Mouse (Mus musculus): ENCODE results near the gene Atp9a. TPM values are rescaled to one million over a fixed set of nuclear protein-coding genes. Genes with fewer than 3 reads are reported as not detected.
A peak's percentile ranks its signal among the peaks of the same experiment; 100 is the strongest.

The Atp9a gene
- polyA plus RNA-seq, 1 experiment, result 28.9 TPM

DNA sequence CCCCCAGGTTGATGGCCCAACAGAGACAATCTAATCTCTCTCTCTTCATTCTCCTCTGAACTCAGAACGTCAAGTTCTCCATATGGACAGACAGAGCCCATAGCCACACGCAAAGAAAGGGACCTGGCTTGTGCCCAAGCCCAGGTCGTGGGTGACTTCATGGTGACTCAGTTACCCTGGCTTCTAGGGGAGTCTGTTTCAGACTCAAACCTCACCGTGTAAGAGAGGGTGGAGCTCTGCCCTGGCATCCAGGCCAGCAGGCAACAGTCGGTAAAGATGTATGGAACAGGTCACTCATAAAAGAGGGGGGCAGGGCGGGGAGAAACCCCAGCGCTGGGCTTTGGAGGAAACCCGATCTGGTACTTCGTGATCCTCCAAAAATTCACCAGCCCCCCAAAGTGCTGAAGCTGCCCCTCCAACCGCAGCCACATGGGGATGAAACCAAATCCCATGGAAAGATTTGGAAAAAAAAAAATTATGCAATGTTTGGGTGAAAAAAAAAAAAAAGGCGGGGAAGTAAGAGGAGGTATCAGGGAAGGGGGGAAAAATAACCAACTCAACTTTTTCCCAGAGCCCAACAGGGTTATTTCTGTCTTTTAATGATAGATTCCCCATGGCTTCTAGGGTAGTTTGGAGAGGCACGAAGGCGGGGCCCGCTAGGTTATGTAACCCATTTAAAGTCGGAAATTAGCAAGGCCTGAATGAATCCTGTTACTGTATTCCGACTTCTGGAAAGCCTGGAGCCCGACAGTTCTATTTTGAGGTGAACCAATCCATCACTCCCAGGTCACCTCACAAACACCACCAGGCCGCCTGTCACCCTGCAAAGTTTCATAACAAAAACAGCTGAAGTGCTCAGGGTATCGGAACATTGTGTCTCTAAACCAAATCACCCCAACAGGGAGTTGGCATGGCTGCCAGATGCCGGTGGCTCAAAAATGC is 114.1 kb downstream of the Atp9a start:
- Histone ChIP-seq H3K27ac (ENCODE audit: insufficient read depth, low read length) (no peak overlapping the region), H3K27me3 (ENCODE audit: control insufficient read depth, insufficient read depth, low read length, poor library complexity, severe bottlenecking) (no peaks in the 10 kb centered on the region), H3K4me1 (ENCODE audit: control insufficient read depth, insufficient read depth, low read length) (no peaks in the 10 kb centered on the region), H3K9ac (ENCODE audit: low read depth, poor library complexity, severe bottlenecking) (no peak overlapping the region), H3K9me3 (replicated peaks; ENCODE audit: control insufficient read depth, insufficient read depth, low read length, poor library complexity, severe bottlenecking) (no peaks in the 10 kb centered on the region), H3K4me3 (ENCODE audit: low read depth, low read length) (no peak overlapping the region), H3K36me3 (ENCODE audit: control insufficient read depth, insufficient read depth, low read length, poor library complexity, severe bottlenecking) (no peaks in the 10 kb centered on the region)
- TF ChIP-seq EP300 (IDR thresholded peaks at IDR 0.05; ENCODE audit: insufficient read depth, low read depth, low read length) (no peak), POLR2A (IDR thresholded peaks at IDR 0.05; ENCODE audit: insufficient read depth, low read length) (no peak), CTCF (IDR thresholded peaks at IDR 0.05; ENCODE audit: low read depth, low read length) (no peak)

DNA sequence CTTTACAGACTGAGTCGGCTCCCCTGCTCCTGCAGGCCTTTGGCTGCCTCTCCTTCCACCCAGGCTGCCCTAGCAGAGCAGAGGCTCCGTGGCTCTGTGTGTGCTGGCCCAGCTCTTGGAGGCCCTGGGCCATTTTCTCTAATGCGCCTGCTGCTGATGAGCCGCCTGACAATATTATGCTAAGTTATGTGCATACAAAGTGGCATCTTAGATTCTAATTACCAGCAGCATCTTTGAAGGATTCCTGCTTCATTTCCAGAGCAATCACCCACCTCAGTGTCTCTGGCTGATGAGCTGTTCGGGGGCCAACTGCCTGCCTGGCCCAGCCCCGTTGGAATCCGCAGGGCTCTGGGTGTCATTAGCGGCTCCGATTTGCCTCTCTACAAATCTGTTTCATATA is 115.8 kb downstream of the Atp9a start:
- TF ChIP-seq POLR2A (IDR thresholded peaks at IDR 0.05; ENCODE audit: insufficient read depth, low read length), result no peak
- Histone ChIP-seq H3K9me3 (replicated peaks; ENCODE audit: control insufficient read depth, insufficient read depth, low read length, poor library complexity, severe bottlenecking) (no peaks in the 10 kb centered on the region), H3K36me3 (ENCODE audit: control insufficient read depth, insufficient read depth, low read length, poor library complexity, severe bottlenecking) (no peaks in the 10 kb centered on the region), H3K4me1 (ENCODE audit: control insufficient read depth, insufficient read depth, low read length) (no peaks in the 10 kb centered on the region), H3K27me3 (ENCODE audit: control insufficient read depth, insufficient read depth, low read length, poor library complexity, severe bottlenecking) (no peaks in the 10 kb centered on the region), H3K27ac (ENCODE audit: insufficient read depth, low read length) (no peak overlapping the region), H3K9ac (ENCODE audit: low read depth, poor library complexity, severe bottlenecking) (no peak overlapping the region), H3K4me3 (ENCODE audit: low read depth, low read length) (peak overlapping the region; percentile 29; the same call in 1 of the 2 replicates)

DNA sequence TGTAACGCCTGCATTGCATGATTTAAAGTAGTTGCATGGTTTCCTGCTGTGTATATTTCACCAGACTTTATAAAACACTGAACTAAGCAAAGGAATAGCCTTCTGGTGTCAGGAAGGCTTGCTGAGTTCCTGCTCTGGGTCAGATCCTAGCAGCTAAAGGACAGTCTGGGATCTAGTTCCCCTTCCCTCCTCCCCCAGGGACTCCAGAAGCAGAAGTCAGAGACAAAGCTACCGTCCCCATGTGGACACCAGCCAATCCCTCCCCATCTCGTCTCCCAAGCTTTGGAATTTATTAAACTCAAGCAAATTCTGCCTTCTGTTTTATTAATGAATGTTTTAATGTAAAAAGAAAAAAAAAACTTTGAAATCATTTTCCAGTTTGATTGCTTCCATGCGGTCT is 117.1 kb downstream of the Atp9a start:
- Histone ChIP-seq H3K4me1 (ENCODE audit: control insufficient read depth, insufficient read depth, low read length) (no peaks in the 10 kb centered on the region), H3K27me3 (ENCODE audit: control insufficient read depth, insufficient read depth, low read length, poor library complexity, severe bottlenecking) (no peaks in the 10 kb centered on the region), H3K27ac (ENCODE audit: insufficient read depth, low read length) (no peak overlapping the region), H3K9me3 (replicated peaks; ENCODE audit: control insufficient read depth, insufficient read depth, low read length, poor library complexity, severe bottlenecking) (no peaks in the 10 kb centered on the region), H3K9ac (ENCODE audit: low read depth, poor library complexity, severe bottlenecking) (no peak overlapping the region), H3K36me3 (ENCODE audit: control insufficient read depth, insufficient read depth, low read length, poor library complexity, severe bottlenecking) (no peaks in the 10 kb centered on the region), H3K4me3 (ENCODE audit: low read depth, low read length) (no peak overlapping the region)
- TF ChIP-seq EP300 (IDR thresholded peaks at IDR 0.05; ENCODE audit: insufficient read depth, low read depth, low read length), result no peak
- no peak for TF ChIP-seq CTCF (IDR thresholded peaks at IDR 0.05; ENCODE audit: low read depth, low read length)
- no peak for TF ChIP-seq POLR2A (IDR thresholded peaks at IDR 0.05; ENCODE audit: insufficient read depth, low read length)

DNA sequence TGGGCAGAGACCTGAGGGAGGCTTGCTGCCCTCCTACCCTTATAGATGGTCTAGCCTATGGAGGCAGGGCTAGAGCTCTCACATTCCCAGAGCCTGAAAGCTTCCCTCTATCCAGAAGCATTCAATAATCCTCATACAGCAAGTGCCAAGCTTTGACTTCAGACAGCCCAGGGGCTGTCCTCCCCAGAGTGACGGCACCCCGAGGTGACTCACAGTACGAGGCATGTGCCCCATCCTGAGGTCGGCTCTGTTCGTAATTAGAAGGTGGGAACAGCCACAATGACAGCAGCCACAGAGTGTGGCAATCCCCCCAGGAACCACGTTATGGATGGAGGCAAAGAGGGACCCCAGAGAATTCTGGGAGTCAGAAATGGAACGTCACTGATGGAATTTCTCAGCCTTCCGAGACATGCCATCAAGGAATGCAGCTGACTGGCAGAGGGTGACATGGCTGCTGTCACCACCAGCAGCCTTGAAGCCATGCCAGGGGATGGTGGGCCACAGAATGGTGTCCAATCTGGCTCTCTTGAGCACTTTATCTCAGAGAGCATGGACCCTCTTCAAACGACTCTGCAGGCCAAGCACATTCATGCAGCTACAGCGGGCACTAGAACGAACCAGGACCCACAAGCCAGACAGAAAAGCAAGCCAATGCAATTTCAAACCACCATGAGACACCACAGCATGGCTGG is 121.0 kb downstream of the Atp9a start:
- H3K4me1 ChIP-seq (ENCODE audit: control insufficient read depth, insufficient read depth, low read length), result no peaks in the 10 kb centered on the region
- TF ChIP-seq EP300 (IDR thresholded peaks at IDR 0.05; ENCODE audit: insufficient read depth, low read depth, low read length) (no peak), CTCF (IDR thresholded peaks at IDR 0.05; ENCODE audit: low read depth, low read length) (no peak), POLR2A (IDR thresholded peaks at IDR 0.05; ENCODE audit: insufficient read depth, low read length) (no peak)

DNA sequence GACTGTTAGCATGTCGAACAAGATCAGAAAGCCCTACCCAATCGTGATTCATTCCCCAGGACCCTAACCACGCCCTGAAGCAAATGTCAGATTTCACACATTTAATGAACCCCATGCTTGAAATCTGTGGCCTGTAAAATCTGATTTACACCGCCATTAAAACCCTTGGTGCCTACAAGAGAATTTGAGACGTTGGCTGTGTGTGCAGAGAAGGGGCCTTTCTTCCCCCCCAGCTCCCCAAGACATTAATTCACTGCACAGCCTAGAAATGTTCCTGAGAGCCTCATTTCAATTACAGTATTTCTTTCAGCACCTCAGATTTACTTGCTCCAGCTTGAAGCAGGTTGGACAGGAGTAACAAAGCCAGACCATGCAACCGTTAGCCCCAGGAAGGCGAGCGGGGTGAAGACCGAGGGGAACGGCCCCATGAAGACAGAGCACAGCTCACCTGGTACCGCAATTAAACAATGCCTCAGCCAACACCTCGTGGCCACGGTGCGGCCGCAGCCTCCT is 123.9 kb downstream of the Atp9a start:
- H3K4me1 ChIP-seq (ENCODE audit: control insufficient read depth, insufficient read depth, low read length), result peaks cover 2% of the 10 kb centered on the region
- no peak overlapping the region for H3K4me3 ChIP-seq (ENCODE audit: low read depth, low read length)
- H3K9me3 ChIP-seq (replicated peaks; ENCODE audit: control insufficient read depth, insufficient read depth, low read length, poor library complexity, severe bottlenecking), result no peaks in the 10 kb centered on the region
- no peak overlapping the region for H3K27ac ChIP-seq (ENCODE audit: insufficient read depth, low read length)
- no peak overlapping the region for H3K9ac ChIP-seq (ENCODE audit: low read depth, poor library complexity, severe bottlenecking)
- no peaks in the 10 kb centered on the region for H3K27me3 ChIP-seq (ENCODE audit: control insufficient read depth, insufficient read depth, low read length, poor library complexity, severe bottlenecking)
- TF ChIP-seq CTCF (IDR thresholded peaks at IDR 0.05; ENCODE audit: low read depth, low read length) (no peak), POLR2A (IDR thresholded peaks at IDR 0.05; ENCODE audit: insufficient read depth, low read length) (no peak), EP300 (IDR thresholded peaks at IDR 0.05; ENCODE audit: insufficient read depth, low read depth, low read length) (no peak)
- H3K36me3 ChIP-seq (ENCODE audit: control insufficient read depth, insufficient read depth, low read length, poor library complexity, severe bottlenecking), result no peaks in the 10 kb centered on the region

More for the DNA sequence above, 121.0 kb downstream of the Atp9a start:
- no peaks in the 10 kb centered on the region for H3K36me3 ChIP-seq (ENCODE audit: control insufficient read depth, insufficient read depth, low read length, poor library complexity, severe bottlenecking)
- H3K4me3 ChIP-seq (ENCODE audit: low read depth, low read length), result no peak overlapping the region
- H3K9ac ChIP-seq (ENCODE audit: low read depth, poor library complexity, severe bottlenecking), result no peak overlapping the region
- no peaks in the 10 kb centered on the region for H3K27me3 ChIP-seq (ENCODE audit: control insufficient read depth, insufficient read depth, low read length, poor library complexity, severe bottlenecking)
- no peak overlapping the region for H3K27ac ChIP-seq (ENCODE audit: insufficient read depth, low read length)
- no peaks in the 10 kb centered on the region for H3K9me3 ChIP-seq (replicated peaks; ENCODE audit: control insufficient read depth, insufficient read depth, low read length, poor library complexity, severe bottlenecking)

DNA sequence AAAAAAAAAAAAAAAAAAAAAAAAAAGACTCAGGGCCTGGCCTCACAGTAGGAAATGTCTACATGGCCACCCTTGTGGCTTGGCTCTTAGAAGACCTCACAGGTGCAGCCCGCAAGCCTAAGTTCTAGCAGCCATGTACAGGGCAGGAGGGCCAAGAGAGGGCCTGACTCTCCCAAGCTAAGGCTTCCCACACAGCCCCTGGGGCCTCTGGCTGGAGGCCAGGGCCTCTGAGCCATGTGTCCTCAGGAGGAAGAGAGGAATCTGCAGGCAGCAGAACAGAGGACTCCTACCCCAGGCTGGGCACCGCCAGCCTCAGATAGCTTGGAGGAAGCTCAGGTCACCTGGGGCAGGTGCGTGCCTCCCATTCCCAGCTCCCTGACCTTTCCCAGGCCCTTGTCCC is 127.0 kb downstream of the Atp9a start:
- no peak for TF ChIP-seq POLR2A (IDR thresholded peaks at IDR 0.05; ENCODE audit: insufficient read depth, low read length)
- TF ChIP-seq CTCF (IDR thresholded peaks at IDR 0.05; ENCODE audit: low read depth, low read length), result no peak
- no peak for TF ChIP-seq EP300 (IDR thresholded peaks at IDR 0.05; ENCODE audit: insufficient read depth, low read depth, low read length)
- peaks cover 2% of the 10 kb centered on the region for H3K4me1 ChIP-seq (ENCODE audit: control insufficient read depth, insufficient read depth, low read length)
- no peak overlapping the region for H3K4me3 ChIP-seq (ENCODE audit: low read depth, low read length)
- no peaks in the 10 kb centered on the region for H3K27me3 ChIP-seq (ENCODE audit: control insufficient read depth, insufficient read depth, low read length, poor library complexity, severe bottlenecking)
- H3K9me3 ChIP-seq (replicated peaks; ENCODE audit: control insufficient read depth, insufficient read depth, low read length, poor library complexity, severe bottlenecking), result no peaks in the 10 kb centered on the region
- H3K9ac ChIP-seq (ENCODE audit: low read depth, poor library complexity, severe bottlenecking), result no peak overlapping the region
- H3K27ac ChIP-seq (ENCODE audit: insufficient read depth, low read length), result no peak overlapping the region
- H3K36me3 ChIP-seq (ENCODE audit: control insufficient read depth, insufficient read depth, low read length, poor library complexity, severe bottlenecking), result no peaks in the 10 kb centered on the region
